Mouse (Mus musculus): Measurements from ENCODE around the gene Smoc2.

Gene Smoc2

GRCm38 (mm10) chr17:14280425-14280833 is 1.1 kb downstream of the Smoc2 start:
- no peak for DNase-seq

- DNase-seq = peak; percentile 78
These were observed 8.8 kb downstream of the Smoc2 start for GRCm38 (mm10) chr17:14288015-14288616.

- DNase-seq = no peak
These were observed 14.3 kb downstream of the Smoc2 start for GRCm38 (mm10) chr17:14293617-14294016.

- no peak for DNase-seq
These were observed 15.8 kb downstream of the Smoc2 start for GRCm38 (mm10) chr17:14295146-14295545.

GRCm38 (mm10) chr17:14300361-14300760 is 21.1 kb downstream of the Smoc2 start:
- no peak for DNase-seq

- DNase-seq = no peak
These were observed 22.4 kb downstream of the Smoc2 start for GRCm38 (mm10) chr17:14301491-14302344.

GRCm38 (mm10) chr17:14302356-14302755 is 23.1 kb downstream of the Smoc2 start:
- DNase-seq = no peak

- DNase-seq = no peak
These were observed 24.4 kb downstream of the Smoc2 start for GRCm38 (mm10) chr17:14303722-14304121.

GRCm38 (mm10) chr17:14309884-14310283 is 30.6 kb downstream of the Smoc2 start:
- DNase-seq = no peak

GRCm38 (mm10) chr17:14312440-14312839 is 33.1 kb downstream of the Smoc2 start:
- no peak for DNase-seq

GRCm38 (mm10) chr17:14314308-14314707 is 35.0 kb downstream of the Smoc2 start:
- DNase-seq = no peak

GRCm38 (mm10) chr17:14316536-14316935 is 37.2 kb downstream of the Smoc2 start:
- DNase-seq = no peak

GRCm38 (mm10) chr17:14317439-14317838 is 38.1 kb downstream of the Smoc2 start:
- DNase-seq = no peak

- no peak for DNase-seq
These were observed 46.9 kb downstream of the Smoc2 start for GRCm38 (mm10) chr17:14326156-14326555.

- DNase-seq = no peak
These were observed 48.7 kb downstream of the Smoc2 start for GRCm38 (mm10) chr17:14328037-14328436.

GRCm38 (mm10) chr17:14330498-14330897 is 51.2 kb downstream of the Smoc2 start:
- no peak for DNase-seq

- no peak for DNase-seq
These were observed 60.7 kb downstream of the Smoc2 start for GRCm38 (mm10) chr17:14339932-14340557.

- no peak for DNase-seq
These were observed 61.4 kb downstream of the Smoc2 start for GRCm38 (mm10) chr17:14340736-14341135.

GRCm38 (mm10) chr17:14342511-14342910 is 63.2 kb downstream of the Smoc2 start:
- no peak for DNase-seq

- DNase-seq = no peak
These were observed 64.1 kb downstream of the Smoc2 start for GRCm38 (mm10) chr17:14343442-14343841.

GRCm38 (mm10) chr17:14345556-14345955 is 66.2 kb downstream of the Smoc2 start:
- DNase-seq = no peak

GRCm38 (mm10) chr17:14346891-14347290 is 67.6 kb downstream of the Smoc2 start:
- DNase-seq = no peak

- DNase-seq = no peak
These were observed 69.9 kb downstream of the Smoc2 start for GRCm38 (mm10) chr17:14349086-14349814.

Measured in liver (tissue).